Mouse (Mus musculus): ENCODE measurements around the gene Ccdc30. TPM values are rescaled to one million over a fixed set of nuclear protein-coding genes. Genes with fewer than 3 reads are reported as not detected.

Ccdc30 gene
- polyA plus RNA-seq, 1 experiment from 2014 or later, result 17.9 TPM

DNA sequence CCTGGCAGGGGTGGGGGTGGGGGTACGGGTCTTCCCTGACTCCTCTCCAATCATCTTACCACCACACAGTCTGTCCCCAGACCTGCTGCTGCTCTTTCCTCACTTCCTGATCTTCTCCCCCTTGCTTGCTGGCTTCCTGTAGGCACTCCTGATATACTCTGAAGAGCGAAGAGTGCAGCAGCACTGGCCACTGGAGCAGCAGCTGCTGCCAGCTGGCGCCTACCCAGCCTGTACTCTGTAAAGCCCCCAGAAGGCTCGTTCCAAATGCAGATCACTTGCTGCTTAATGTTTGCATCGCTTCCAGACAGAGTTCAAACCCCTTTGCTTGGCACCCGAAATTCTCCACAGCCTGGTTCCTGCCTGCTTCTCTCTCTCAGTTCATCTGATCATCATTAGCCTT lies 2.5 kb downstream of the Ccdc30 start:
- WGBS, result 42% methylated on average over 6 of the region's 6 CpGs
- Histone ChIP-seq H3K9me3 (no peaks in the 10 kb centered on the region), H3K27me3 (no peaks in the 10 kb centered on the region), H3K9ac (no peak overlapping the region), H3K4me2 (no peak overlapping the region), H3K36me3 (no peaks in the 10 kb centered on the region), H3K4me1 (replicated peaks) (peaks cover 27% of the 10 kb centered on the region), H3K27ac (replicated peaks) (peak overlapping the region; percentile 56), H3K4me3 (no peak overlapping the region)
- ATAC-seq (ENCODE audit: low read depth), result peak; percentile 48

DNA sequence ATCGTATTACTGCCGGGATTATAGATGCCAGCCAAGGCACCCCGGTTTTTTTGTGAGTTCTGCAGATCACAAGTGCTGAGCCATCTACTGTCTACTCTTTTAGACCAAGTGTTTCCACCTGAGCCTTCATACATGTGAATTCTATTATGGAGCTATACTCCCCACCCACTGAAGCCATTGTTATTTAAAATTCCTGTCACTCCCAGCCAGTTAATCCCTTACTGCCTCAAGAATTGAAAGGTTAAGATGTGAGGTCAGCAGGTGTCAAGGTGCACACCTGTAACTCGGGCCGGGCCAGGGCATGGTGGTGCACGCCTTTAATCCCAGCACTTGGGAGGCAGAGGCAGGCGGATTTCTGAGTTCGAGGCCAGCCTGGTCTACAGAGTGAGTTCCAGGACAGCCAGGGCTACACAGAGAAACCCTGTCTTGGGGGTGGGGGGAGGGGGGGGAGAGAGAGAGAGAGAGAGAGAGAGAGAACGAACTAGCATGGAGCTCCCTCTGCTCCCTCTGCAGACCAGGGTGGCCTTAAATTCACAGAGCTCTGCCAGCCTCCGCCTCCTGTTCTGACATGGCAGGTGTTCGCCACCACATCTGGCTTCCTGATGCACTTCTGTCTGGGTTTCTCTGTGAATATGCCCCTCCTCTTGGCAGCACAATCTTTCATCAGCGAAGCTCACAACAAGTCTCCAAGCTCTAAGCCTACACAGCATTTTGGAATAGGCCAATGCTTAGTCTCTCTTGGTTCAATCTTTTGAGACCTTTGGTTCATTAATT lies 3.3 kb downstream of the Ccdc30 start:
- ATAC-seq (ENCODE audit: low read depth), result no peak
- Histone ChIP-seq H3K27me3 (no peaks in the 10 kb centered on the region), H3K4me2 (no peak overlapping the region), H3K27ac (replicated peaks) (peak overlapping the region; percentile 56; the same call in 1 of the 2 replicates), H3K36me3 (no peaks in the 10 kb centered on the region), H3K4me1 (replicated peaks) (peaks cover 27% of the 10 kb centered on the region), H3K9me3 (no peaks in the 10 kb centered on the region), H3K4me3 (no peak overlapping the region), H3K9ac (no peak overlapping the region)
- WGBS, result 78% methylated on average over 12 of the region's 12 CpGs

DNA sequence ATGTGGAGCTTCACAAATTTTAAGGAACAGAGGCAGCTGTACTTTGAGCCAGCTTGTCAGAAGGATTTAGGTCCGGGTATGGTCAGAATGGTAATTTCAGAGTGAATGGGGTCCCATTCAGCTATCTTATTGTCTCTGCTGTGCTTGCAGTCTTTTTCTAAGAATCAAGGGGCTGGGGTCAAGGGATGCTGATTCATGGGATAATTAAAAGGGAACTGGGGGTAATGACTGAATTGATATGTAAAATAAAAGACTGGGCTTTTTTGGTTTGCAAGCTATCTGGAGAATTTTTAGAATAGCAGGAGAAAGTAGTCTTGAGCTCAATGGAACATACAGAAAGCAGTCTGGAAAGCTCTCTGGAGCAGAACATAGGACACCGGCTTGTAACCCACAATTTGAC lies 11.9 kb downstream of the Ccdc30 start:
- no peaks in the 10 kb centered on the region for H3K27me3 ChIP-seq
- H3K9ac ChIP-seq, result no peak overlapping the region
- WGBS, result 58% methylated on average over 2 of the region's 2 CpGs
- peaks cover 18% of the 10 kb centered on the region for H3K9me3 ChIP-seq
- H3K36me3 ChIP-seq, result peaks cover 43% of the 10 kb centered on the region
- no peak overlapping the region for H3K27ac ChIP-seq (replicated peaks)
- H3K4me1 ChIP-seq (replicated peaks), result no peaks in the 10 kb centered on the region
- H3K4me3 ChIP-seq, result no peak overlapping the region
- no peak for ATAC-seq (ENCODE audit: low read depth)
- no peak overlapping the region for H3K4me2 ChIP-seq

DNA sequence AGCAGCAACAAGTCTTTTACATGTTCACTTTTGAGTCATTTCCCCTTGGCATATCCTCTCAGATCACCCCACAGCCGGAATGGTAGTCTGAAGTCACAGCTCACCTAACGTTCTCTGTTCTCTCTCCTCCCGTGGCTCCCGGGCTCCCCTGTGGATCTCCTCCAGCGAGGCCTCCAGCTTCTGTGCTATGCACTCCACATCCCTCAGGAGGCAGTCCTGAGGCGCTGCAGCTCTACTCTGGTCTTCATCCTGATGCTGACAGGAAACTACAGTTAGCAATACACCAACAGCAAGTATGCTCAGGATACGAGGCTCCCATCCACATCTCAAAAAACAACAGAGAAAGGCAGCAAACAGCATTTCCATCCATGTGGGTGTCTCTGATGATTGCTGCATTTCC lies 14.4 kb downstream of the Ccdc30 start:
- no peak for ATAC-seq (ENCODE audit: low read depth)
- H3K4me2 ChIP-seq, result no peak overlapping the region
- no peak overlapping the region for H3K4me3 ChIP-seq

DNA sequence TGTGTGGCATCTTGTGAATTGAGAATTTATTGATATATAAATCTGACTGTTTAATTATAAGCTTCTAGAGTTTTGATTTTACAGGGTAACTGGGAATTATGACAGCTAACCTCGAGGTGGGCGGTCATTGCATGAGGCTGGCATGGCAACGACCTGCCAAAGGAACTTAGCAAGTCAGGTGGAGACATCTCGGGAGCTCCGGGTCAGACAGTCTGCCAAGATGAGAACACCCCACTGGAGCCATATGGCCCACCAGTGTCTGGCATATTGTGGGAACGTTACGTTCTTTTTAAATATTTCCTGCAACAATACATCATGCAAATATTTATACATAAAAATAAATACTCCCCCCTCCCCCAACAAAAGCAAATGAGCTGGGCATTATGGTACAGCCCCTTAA lies 16.6 kb downstream of the Ccdc30 start:
- no peak for ATAC-seq (ENCODE audit: low read depth)
- Histone ChIP-seq H3K27ac (replicated peaks) (no peak overlapping the region), H3K4me1 (replicated peaks) (no peaks in the 10 kb centered on the region), H3K9ac (no peak overlapping the region), H3K4me2 (no peak overlapping the region), H3K36me3 (peaks cover 47% of the 10 kb centered on the region), H3K4me3 (no peak overlapping the region), H3K9me3 (peaks cover 17% of the 10 kb centered on the region), H3K27me3 (no peaks in the 10 kb centered on the region)
- 83% methylated on average over 7 of the region's 7 CpGs for WGBS

More for the DNA sequence above, 14.4 kb downstream of the Ccdc30 start:
- WGBS, result 67% methylated on average over 7 of the region's 7 CpGs
- Histone ChIP-seq H3K9ac (no peak overlapping the region), H3K9me3 (peaks cover 18% of the 10 kb centered on the region), H3K27me3 (no peaks in the 10 kb centered on the region), H3K4me1 (replicated peaks) (no peaks in the 10 kb centered on the region), H3K36me3 (peaks cover 51% of the 10 kb centered on the region), H3K27ac (replicated peaks) (no peak overlapping the region)

DNA sequence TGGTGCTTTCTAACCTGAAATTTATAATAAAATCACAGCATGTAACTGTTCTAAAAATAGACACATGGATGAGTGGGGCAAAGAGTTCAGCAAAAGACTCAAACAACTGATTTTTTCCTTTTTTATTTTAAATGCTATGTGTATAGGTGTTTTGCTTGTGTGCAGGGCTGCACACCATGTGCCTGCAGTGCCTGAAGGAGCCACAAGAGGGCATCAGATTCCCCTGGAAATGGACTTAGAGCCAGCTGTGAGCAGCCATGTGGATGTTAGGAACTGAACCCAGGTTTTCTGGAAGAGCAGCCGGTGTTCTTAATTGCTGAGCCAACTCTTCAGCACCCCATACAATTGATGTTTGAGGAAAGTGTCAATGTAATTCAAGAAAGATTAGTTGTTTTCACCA lies 25.0 kb downstream of the Ccdc30 start:
- Histone ChIP-seq H3K27ac (replicated peaks) (no peak overlapping the region), H3K9ac (no peak overlapping the region), H3K4me3 (no peak overlapping the region), H3K9me3 (no peaks in the 10 kb centered on the region), H3K4me2 (no peak overlapping the region), H3K4me1 (replicated peaks) (no peaks in the 10 kb centered on the region), H3K27me3 (no peaks in the 10 kb centered on the region), H3K36me3 (peaks cover 22% of the 10 kb centered on the region)
- no peak for ATAC-seq (ENCODE audit: low read depth)
- 93% methylated on average over 1 of the region's 1 CpGs for WGBS

DNA sequence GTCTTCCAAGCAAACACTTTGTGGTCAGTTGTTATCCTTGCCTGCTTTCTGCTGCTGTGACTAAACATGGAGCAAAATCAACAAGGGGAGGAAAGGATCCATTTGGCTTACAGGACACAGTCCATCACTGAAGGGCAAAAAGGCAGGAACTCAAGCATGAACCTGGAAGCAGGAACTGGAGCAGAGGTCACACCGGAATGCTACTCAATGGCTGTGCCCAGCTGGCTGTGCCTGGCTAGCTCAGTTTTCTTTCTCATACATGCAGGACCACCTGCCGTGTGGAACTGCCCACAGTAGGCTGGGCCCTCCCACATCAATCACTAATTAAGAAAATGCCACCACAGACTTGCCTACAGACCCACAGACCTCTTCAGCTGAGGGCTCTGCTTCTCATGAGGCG lies 26.1 kb downstream of the Ccdc30 start:
- WGBS, result 51% methylated on average over 3 of the region's 3 CpGs
- Histone ChIP-seq H3K27me3 (no peaks in the 10 kb centered on the region), H3K9ac (no peak overlapping the region), H3K4me3 (no peak overlapping the region), H3K9me3 (no peaks in the 10 kb centered on the region), H3K36me3 (peaks cover 22% of the 10 kb centered on the region), H3K4me2 (no peak overlapping the region), H3K27ac (replicated peaks) (no peak overlapping the region), H3K4me1 (replicated peaks) (no peaks in the 10 kb centered on the region)
- ATAC-seq (ENCODE audit: low read depth), result no peak

DNA sequence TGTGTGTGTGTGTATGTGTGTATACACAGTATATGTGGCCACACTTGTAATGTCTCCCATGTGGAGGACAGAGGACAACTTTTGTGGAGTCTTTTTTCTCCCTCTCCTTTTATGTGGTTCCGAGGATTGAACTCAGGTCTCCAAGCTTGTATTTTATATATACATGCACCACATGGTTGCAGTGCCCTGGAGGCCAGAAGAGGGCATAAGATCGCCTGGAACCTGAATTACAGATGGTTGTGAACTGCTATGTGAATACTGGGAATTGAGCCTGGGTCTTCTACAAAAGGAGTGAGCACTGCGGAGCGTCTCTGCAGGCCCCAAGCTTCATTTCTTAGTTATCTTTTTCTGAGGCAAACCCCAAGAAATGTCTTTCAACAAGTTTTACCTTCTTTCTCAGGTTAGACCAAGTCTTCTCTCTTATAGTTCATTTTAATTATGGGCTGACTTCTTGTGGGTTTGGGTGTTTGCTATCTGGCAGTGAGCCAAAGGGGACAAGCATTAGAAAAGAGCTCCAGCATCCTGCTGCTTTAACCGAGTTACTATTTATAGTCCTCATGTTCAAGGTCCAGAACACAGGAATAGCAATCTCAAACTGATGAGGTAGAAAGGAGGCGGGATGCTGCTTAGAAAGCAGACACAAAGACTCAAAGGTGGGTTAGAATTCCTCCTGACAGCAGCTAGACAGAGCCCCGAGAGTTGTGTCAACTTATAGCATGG lies 33.7 kb downstream of the Ccdc30 start:
- ATAC-seq (ENCODE audit: low read depth), result no peak
- no peak overlapping the region for H3K27ac ChIP-seq (replicated peaks)
- H3K4me3 ChIP-seq, result no peak overlapping the region
- no peaks in the 10 kb centered on the region for H3K9me3 ChIP-seq
- no peaks in the 10 kb centered on the region for H3K36me3 ChIP-seq
- no peak overlapping the region for H3K4me2 ChIP-seq
- no peak overlapping the region for H3K9ac ChIP-seq
- no peaks in the 10 kb centered on the region for H3K27me3 ChIP-seq
- H3K4me1 ChIP-seq (replicated peaks), result no peaks in the 10 kb centered on the region
- WGBS, result 78% methylated on average over 7 of the region's 7 CpGs

DNA sequence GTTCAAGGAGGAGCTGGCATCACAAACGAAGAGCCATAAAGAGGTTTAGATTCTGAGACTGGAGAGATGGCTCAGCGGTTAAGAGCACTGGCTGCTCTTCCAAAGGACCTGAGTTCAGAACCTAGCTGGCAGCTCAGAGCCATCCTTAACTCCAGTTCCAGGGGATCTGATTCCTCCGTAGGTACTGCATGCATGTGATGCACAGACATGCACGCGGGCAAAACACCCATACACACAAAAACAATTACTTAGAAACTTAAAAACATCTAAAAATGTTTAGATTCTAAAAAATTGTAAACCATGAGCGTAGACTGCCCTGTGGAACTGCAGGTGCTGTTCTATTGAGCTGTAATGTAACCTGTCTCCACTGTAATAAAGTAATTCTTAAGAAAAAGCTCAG lies 45.9 kb downstream of the Ccdc30 start:
- no peaks in the 10 kb centered on the region for H3K36me3 ChIP-seq
- no peaks in the 10 kb centered on the region for H3K4me1 ChIP-seq (replicated peaks)
- no peaks in the 10 kb centered on the region for H3K27me3 ChIP-seq
- WGBS, result 88% methylated on average over 6 of the region's 6 CpGs
- H3K9me3 ChIP-seq, result no peaks in the 10 kb centered on the region
- no peak overlapping the region for H3K4me3 ChIP-seq
- ATAC-seq (ENCODE audit: low read depth), result no peak
- H3K9ac ChIP-seq, result no peak overlapping the region
- no peak overlapping the region for H3K4me2 ChIP-seq
- no peak overlapping the region for H3K27ac ChIP-seq (replicated peaks)

DNA sequence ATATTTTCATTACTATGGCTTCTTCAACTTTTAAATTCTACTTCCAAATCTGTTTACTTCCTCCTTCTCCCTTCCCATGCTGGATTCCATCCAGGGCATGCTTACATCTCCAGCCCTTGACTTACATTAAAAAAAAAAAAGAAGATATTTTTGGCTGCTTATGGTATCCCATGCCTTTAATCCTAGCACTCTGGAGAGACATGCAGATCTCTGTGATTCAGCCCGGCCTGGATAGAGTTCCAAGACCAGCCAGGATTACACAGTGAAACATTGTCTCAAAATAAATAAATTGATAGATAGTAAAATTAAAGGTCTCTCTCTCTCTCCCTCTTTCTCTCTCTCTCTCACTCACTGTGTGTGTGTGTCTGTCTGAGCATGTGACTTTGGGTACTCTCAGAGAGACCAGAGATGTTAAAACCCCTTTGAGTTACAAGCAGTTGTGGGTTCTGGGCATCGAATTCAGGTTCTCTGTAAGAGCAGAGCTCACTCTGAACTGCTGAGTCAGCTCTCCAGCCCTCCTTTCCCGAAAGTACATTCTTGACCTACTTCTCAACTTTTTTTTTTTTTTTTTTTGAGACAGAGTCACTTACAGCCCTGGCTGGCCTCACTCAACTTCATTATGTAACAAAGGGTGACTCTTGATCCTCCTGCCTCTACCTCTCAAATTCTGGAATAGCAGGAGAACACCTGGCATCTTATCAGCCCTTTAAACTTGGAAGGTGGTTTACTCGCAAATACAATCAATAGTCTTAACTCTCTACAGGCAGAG lies 48.4 kb downstream of the Ccdc30 start:
- no peak overlapping the region for H3K9ac ChIP-seq
- H3K4me1 ChIP-seq (replicated peaks), result no peaks in the 10 kb centered on the region
- no peaks in the 10 kb centered on the region for H3K36me3 ChIP-seq
- no peak overlapping the region for H3K27ac ChIP-seq (replicated peaks)
- no peak overlapping the region for H3K4me2 ChIP-seq
- H3K4me3 ChIP-seq, result no peak overlapping the region
- 70% methylated on average over 4 of the region's 4 CpGs for WGBS
- H3K9me3 ChIP-seq, result no peaks in the 10 kb centered on the region
- H3K27me3 ChIP-seq, result no peaks in the 10 kb centered on the region
- ATAC-seq (ENCODE audit: low read depth), result no peak

DNA sequence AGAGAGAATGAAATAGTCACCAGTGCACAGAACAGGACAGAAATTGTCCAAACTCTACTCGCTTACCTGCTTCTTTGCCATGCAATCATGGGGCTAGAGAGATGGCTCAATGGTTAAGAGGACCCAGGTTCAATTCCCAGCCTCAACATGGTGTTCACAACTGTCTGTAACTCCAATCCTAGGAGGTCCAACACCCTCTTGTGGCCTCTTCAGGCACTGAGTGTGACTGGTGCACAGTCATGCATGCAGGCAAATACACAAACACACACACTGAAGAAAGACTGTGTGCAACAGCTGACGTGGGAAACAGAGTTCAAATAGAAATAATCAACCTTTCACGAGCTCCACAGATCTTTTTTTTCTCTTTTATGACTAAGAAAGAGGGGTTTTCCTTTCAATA lies 53.1 kb downstream of the Ccdc30 start:
- Histone ChIP-seq H3K4me2 (no peak overlapping the region), H3K4me3 (no peak overlapping the region), H3K36me3 (no peaks in the 10 kb centered on the region), H3K27ac (replicated peaks) (no peak overlapping the region), H3K9me3 (no peaks in the 10 kb centered on the region), H3K4me1 (replicated peaks) (peaks cover 9% of the 10 kb centered on the region; the same call in 1 of the 2 replicates), H3K27me3 (no peaks in the 10 kb centered on the region), H3K9ac (no peak overlapping the region)
- WGBS, result 79% methylated on average over 3 of the region's 3 CpGs
- no peak for ATAC-seq (ENCODE audit: low read depth)
